Mouse (Mus musculus) urinary bladder, postnatal 25 days (tissue): ENCODE data around the gene Olfr887.

Experiments used
- DNase-seq: peaks from one replicate; pipeline ENCODE4 v3.0.0; 2022; ENCODE audit warnings: low spot score

The Olfr887 gene

GRCm38 (mm10) chr9:38083772-38084171 lies at the start of gene Olfr887:
Gene Olfr887, plus strand, starts transcription at chr9:38084072.
- DNase-seq = no peak

GRCm38 (mm10) chr9:38046255-38046654 lies 37.6 kb upstream of the Olfr887 start, which contains the start of gene Olfr884:
Gene Olfr884, plus strand, starts transcription at chr9:38046555.
- DNase-seq = no peak

- no peak for DNase-seq
Observed at GRCm38 (mm10) chr9:38061022-38061421, 22.9 kb upstream of the Olfr887 start, which contains the start of gene Olfr885. Gene Olfr885, plus strand, starts transcription at chr9:38061322.

- no peak for DNase-seq
Observed at GRCm38 (mm10) chr9:38107828-38108227, 24.0 kb downstream of the Olfr887 start, which contains the start of gene Olfr888. Gene Olfr888, plus strand, starts transcription at chr9:38108128.

GRCm38 (mm10) chr9:38114898-38115297 lies 31.0 kb downstream of the Olfr887 start, which contains the start of gene Olfr889:
Gene Olfr889, plus strand, starts transcription at chr9:38115198.
- no peak for DNase-seq
